Mouse (Mus musculus) lung, postnatal 0 days (tissue): ENCODE measurements around the gene Slc39a12.

Experiments used
- CTCF ChIP-seq: IDR thresholded peaks from 2 replicates; pipeline ENCODE4 v1.5.1; 2016; ENCODE audit warnings: antibody characterized with exemption, mild to moderate bottlenecking
- EP300 ChIP-seq: IDR thresholded peaks from 2 replicates; pipeline ENCODE4 v1.6.1; 2016; ENCODE audit warnings: antibody characterized with exemption, mild to moderate bottlenecking, control low read depth

DNA sequence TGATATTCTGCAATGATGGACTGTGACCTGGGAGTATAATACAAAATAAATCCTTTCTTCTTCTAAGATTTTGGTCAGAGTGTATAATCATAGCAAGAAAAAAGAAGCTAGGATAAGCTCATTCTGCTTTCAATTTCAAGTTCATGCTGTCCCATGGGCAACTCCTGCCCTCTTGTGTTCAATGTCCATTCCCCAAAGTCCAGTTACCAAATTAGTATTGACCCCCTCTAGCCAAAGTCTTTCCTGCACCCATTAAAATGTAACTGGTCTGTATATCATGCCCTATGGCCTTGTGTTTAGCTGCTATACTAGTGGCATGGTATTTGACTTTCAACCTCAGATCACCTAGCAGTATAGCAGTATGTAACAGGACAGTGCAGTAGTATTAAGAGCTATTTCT lies 62.8 kb downstream of the Slc39a12 start:
- TF ChIP-seq CTCF (peak; percentile 32), EP300 (no peak)
